Mouse (Mus musculus) urinary bladder, postnatal 36 days (tissue): Measurements from ENCODE around the gene Gab1.
A peak's percentile ranks its signal among the peaks of the same experiment; 100 is the strongest.

ENCODE experiments used
- DNase-seq, 2 experiments: peaks; one replicate each; pipeline ENCODE4 v3.0.0; 2022; ENCODE audit warnings: low spot score in 2 of 2, mixed read lengths in 1 of 2

Gab1 gene

GRCm38 (mm10) chr8:80810916-80811315 lies 69.4 kb downstream of the Gab1 start:
- DNase-seq, result no peak

- DNase-seq, result no peak
These were observed 69.9 kb downstream of the Gab1 start for GRCm38 (mm10) chr8:80810442-80810841.

- no peak for DNase-seq
These were observed 72.4 kb downstream of the Gab1 start for GRCm38 (mm10) chr8:80807807-80808505.

GRCm38 (mm10) chr8:80804066-80804619 lies 76.2 kb downstream of the Gab1 start:
- no peak for DNase-seq

DNA sequence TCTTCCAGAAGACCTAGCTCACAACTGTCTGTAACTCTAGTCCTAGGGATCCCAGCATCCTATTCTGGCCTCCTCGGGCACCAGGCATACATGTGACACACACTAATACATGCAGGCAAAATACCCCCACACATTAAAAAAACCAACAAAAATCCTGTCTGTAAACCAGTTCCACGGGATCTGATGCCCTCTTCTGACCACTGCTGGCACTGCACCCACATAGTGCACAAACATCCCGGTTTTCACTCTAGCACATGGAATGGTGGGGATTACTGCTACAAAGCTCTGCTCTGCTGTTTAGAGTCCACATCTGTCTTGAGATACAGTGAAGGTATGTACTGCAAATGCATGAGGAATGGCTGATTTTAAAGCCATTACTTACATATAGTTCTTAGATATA lies 81.5 kb downstream of the Gab1 start:
- no peak for DNase-seq

DNA sequence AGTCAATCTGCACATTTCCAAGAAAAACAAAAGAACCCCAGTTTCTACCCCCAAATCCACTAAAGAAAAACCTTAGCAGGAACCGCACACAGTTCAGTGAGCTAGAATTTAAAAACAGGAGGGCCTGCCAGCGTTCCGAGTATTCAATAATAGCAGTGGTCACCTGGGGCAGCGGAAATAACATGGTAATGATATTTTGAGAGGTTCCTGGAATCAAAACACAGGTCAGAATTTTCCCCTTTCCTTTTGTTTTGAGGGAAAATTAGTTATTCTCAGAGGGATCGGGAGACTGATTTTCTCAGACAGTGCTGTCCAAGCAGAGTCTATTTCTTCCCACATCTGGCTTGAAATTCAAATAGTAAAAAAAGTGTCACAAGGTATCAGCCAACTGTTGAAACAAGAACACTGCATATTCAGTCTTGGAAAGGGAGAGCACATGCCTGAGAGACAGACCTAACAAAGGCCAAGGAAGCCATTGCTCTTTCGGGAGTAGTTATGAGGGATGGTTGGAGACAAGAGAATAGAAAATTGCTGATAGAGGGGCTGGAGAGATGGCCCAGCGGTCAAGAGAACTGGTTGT lies 82.0 kb downstream of the Gab1 start:
- no peak for DNase-seq

GRCm38 (mm10) chr8:80796070-80796469 lies 84.2 kb downstream of the Gab1 start:
- DNase-seq, result no peak

GRCm38 (mm10) chr8:80794585-80795509 lies 85.5 kb downstream of the Gab1 start:
- DNase-seq, result no peak

GRCm38 (mm10) chr8:80793791-80794515 lies 86.4 kb downstream of the Gab1 start:
- no peak for DNase-seq

DNA sequence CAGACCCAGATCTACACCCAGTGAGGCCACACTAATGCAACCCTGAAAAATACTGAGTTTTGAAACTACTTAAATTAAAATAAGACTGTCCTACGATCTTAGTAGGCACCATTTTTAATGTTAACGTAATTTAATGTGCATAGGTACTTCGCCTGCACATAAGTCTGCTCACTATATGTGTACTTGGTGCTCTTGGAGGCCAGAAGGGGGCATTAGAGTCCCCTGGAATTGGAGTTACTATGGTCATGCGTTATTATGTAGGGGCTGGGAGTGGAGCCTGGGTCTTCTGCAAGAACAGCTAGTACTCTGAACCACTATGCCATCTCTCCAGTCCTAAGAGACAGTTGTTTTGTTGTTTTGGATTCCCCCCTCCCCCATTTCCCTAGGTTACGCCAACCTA lies 88.1 kb downstream of the Gab1 start:
- DNase-seq, result no peak

GRCm38 (mm10) chr8:80789324-80789723 lies 91.0 kb downstream of the Gab1 start:
- no peak for DNase-seq

DNA sequence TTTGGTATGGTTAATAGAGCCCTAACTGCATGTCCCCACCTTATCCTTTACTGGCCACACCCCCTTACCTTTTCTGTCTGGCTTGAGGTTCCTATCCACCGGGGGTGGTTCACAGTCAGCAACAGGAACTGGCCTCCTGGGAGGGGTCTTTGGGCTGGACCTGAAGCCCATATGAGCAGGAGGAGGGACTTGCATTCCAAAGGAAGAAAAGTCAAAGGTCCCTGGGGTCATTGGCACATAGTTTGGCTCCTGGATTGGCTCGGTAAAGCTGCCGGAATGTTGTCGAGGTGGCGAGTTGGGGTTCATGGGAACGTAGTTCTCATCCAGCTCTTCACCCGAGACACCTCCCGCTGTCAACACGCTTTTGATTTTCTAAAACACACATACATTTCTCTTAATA lies 95.8 kb downstream of the Gab1 start:
- DNase-seq, result no peak

DNA sequence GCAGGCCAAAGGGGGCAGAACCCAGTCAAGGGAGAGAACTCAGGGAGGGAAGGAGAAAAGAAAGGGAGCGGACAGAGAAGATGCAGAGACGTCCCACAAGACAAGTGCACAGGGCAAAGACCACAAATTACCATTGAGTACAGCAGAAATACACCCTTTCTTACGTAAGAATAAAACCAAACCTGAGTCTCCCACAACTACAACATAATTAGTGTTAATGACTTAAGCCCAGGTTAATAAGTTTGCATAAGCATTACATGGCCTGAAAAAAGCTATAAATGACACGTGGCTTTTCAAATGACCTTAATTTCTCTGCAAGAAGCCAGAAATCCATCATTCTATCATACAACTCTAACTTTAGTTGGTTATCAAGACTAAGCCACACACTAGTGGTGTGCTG lies 97.0 kb downstream of the Gab1 start:
- no peak for DNase-seq

DNA sequence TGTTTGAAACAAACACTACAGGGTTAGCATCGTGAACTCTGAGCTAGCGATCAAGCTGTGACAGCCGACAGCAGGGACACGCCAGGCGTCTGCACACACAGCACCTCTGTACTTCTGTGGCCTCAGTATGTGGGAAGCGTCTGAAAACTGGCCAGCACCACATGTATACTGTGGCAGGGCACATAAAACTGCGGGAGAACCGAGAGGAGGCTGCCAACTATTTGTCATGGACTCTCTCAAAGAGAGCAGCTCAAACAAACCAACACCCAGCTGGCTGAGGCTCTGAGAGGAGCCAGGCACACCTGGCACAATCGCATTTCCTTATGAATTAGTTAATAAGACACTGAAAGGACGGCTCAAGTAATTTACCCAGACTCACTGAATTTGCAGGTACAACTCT lies 99.0 kb downstream of the Gab1 start:
- DNase-seq, result no peak

- DNase-seq, result no peak
These were observed 100.0 kb downstream of the Gab1 start for GRCm38 (mm10) chr8:80780271-80780670.

- DNase-seq, result no peak
These were observed 103.9 kb downstream of the Gab1 start for GRCm38 (mm10) chr8:80776436-80776835.

DNA sequence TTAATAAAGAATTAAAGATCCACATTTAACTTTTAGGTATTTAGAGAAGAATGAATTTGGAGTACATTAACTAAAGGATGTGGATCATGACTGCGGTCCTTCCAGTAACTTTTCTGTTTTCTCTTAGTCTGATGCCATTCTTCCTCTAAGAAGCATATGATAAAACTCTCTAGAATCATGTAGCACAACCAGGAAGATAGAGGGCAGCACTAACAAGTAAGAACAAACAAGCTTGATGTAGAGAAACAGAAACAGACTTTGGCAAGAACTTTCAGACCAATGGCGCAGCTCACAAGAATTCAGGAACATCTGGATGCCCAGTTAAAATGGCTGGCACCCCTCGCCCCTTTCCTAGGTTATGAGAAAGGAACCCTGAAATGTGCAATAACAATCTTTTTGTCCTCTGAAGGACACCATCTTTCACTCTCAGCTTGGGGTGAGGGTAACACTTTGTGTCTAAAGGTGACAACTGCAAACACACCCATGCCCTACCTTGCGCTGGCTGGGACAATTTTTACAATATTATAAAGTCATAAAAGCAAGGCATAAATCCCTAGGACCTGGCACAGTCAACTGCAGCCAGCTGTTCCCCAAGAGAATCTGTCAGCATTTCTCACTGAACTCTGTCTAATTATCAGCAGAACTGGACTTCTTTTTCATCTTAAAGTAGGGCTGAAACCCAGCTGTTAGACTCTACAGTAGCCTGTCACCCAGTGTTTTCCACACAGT lies 107.4 kb downstream of the Gab1 start:
- DNase-seq, result no peak

DNA sequence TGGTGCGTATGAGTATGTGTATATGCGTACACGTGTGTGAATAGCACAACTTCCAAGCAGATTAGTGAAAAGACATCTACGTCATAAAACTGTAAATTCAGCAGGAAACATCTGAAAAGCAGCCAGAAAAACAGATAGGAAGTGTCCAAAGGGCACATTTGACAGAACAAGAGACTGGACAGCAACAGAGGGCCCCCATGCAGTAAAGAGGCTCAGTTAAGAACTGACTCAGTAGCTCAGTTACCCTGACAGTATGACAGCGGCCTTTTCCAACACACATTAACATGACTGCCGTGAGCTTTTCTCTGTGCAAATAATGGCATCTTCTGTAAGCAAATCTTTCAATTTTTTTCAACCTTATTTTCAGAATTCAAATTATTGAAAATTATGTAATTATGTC lies 111.9 kb downstream of the Gab1 start:
- DNase-seq, result no peak

GRCm38 (mm10) chr8:80753017-80753715 lies 127.2 kb downstream of the Gab1 start:
- peak; percentile 74 to 84 for DNase-seq

DNA sequence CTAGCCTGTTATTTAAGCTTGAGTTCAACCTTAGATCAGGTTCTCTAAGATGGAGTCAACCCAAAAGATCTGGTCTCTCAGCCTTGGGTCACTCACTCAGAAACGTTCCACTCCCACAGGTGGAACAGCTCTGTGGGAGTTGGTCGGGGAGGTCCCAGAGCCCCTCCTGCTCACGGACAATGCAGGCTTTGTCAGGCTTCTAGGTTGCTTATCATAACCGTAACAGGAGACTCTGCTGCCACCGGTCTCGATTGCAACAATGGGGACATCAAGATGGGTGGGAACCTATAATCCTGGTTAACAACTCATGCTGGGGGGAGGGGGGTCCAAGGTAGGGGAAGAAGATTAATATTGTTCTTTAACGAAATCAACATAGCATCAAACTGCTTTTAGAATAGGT lies 127.9 kb downstream of the Gab1 start:
- DNase-seq, result no peak
